Mouse (Mus musculus): ENCODE data around the gene Ap2a2. TPM values are rescaled to one million over a fixed set of nuclear protein-coding genes. Genes with fewer than 3 reads are reported as not detected.
A peak's percentile ranks its signal among the peaks of the same experiment; 100 is the strongest.

The Ap2a2 gene
- polyA plus RNA-seq, 1 experiment: 92.7 TPM

DNA sequence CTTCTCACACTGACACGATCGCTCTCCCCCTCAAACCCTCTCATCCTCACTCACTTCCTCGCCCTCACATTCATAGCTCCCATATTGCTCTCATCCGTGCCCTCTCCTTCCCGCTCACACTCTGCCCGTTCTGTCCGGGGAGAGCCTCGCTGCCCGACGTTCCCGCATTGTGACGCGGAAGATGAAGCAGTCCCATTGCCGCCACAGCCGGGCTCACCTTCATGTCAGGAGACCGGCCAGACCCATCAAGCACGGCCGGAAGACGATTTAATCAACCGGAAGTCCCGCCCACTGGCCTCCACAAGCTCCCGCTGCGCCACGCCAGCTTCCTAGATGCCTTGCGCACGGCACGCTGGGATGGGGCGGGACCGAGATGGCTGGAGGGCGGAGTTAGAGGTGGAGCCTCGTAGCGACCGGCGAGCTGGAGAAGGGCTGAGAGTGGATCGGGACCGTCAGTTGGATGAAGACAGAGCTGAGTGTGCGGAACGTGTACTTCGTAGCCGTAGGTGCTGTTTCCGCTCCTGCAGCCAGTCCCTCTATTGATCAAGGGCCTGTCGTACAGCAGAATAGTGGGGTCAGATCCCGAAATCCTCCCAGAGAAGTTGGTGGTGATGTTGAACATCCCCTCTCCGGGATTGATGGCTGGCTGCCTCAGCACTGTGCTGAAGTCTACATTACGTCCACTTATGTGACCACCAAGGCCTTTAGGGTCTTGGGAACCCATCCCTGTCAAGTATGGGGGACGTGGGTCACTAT lies 22.2 kb upstream of the Ap2a2 start, which contains the start of gene Chid1:
Chid1 (minus strand) TSS at position 302 of the 756 bp plus-strand sequence.
- no peaks in the 10 kb centered on the region for H3K36me3 ChIP-seq (ENCODE audit: control insufficient read depth, insufficient read depth)
- H3K27me3 ChIP-seq (ENCODE audit: control insufficient read depth, insufficient read depth, insufficient read length): no peaks in the 10 kb centered on the region
- peaks cover 10% of the 10 kb centered on the region for H3K79me3 ChIP-seq (ENCODE audit: low read depth)
- peak within 1 kb of the TSS; percentile 72 for H3ac ChIP-seq (ENCODE audit: control insufficient read depth, insufficient read length, low read depth)
- peak within 1 kb of the TSS; percentile 44 for H3K4me3 ChIP-seq (ENCODE audit: insufficient read depth, poor library complexity, severe bottlenecking)
- peaks cover 18% of the 10 kb centered on the region for H3K79me2 ChIP-seq (ENCODE audit: control insufficient read depth, insufficient read depth)
- TF ChIP-seq USF1 (IDR thresholded peaks at IDR 0.05; ENCODE audit: low read depth) (no peak), MYOD1 (IDR thresholded peaks at IDR 0.05; ENCODE audit: control insufficient read depth, insufficient read length, low read depth) (no peak), MAX (IDR thresholded peaks at IDR 0.05) (peak; percentile 44), FOSL1 (IDR thresholded peaks at IDR 0.05; ENCODE audit: insufficient read depth, low read length, poor library complexity, severe bottlenecking) (no peak)

DNA sequence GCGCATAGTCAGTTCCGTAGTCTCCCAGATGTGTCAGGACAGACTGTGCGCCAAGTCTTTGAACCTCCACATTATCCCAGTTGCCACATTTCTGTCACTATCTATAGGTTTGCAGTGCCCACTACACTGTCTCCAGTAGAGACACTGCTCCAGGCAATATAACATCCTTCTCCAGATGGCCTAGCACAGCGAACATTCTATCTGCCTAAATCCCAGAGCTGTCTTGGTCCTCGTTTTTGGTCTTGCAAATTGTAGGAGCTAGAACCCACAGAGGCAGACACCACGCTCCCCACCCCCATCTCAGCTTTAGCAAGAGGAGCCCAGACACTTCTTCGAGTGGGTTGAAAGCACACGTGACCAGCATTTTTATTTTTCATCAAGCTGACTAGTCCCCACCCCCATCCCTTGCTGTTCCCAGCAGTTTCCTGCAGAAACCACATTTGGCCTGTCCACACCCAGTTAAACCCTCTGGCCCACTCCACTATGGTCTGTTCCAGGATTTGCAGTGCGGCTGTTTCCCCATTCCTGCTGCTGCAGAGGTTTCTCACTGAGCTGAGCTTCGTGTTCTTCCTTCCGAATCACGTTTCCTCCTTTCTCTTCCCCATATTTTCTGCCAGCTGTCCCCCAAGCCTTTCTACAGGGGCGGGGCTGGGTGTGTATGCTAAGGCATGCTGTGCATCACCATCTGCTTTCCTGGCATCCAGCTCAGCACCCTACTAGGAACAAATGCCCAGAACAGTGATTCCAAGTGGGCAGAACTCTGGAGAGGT lies 21.5 kb upstream of the Ap2a2 start:
- peak overlapping the region; percentile 41 for H3ac ChIP-seq (ENCODE audit: control insufficient read depth, insufficient read length, low read depth)
- H3K36me3 ChIP-seq (ENCODE audit: control insufficient read depth, insufficient read depth): no peaks in the 10 kb centered on the region
- H3K79me3 ChIP-seq (ENCODE audit: low read depth): peaks cover 10% of the 10 kb centered on the region
- H3K79me2 ChIP-seq (ENCODE audit: control insufficient read depth, insufficient read depth): peaks cover 18% of the 10 kb centered on the region
- no peak for TF ChIP-seq CTCF (IDR thresholded peaks at IDR 0.05; ENCODE audit: control insufficient read depth, insufficient read depth, insufficient read length)
- TF ChIP-seq MAX (IDR thresholded peaks at IDR 0.05): peak; percentile 22
- peak; percentile 96 for TF ChIP-seq USF1 (IDR thresholded peaks at IDR 0.05; ENCODE audit: low read depth)
- peak; percentile 16 for TF ChIP-seq MYOD1 (IDR thresholded peaks at IDR 0.05; ENCODE audit: control insufficient read depth, insufficient read length, low read depth)
- TF ChIP-seq FOSL1 (IDR thresholded peaks at IDR 0.05; ENCODE audit: insufficient read depth, low read length, poor library complexity, severe bottlenecking): no peak
- no peak for TF ChIP-seq MYOG (IDR thresholded peaks at IDR 0.05; ENCODE audit: control insufficient read depth, extremely low read depth, insufficient read length)
- TF ChIP-seq CEBPB (IDR thresholded peaks at IDR 0.05; ENCODE audit: low read depth): no peak
- no peaks in the 10 kb centered on the region for H3K27me3 ChIP-seq (ENCODE audit: control insufficient read depth, insufficient read depth, insufficient read length)
- peak overlapping the region; percentile 44 for H3K4me3 ChIP-seq (ENCODE audit: insufficient read depth, poor library complexity, severe bottlenecking)

DNA sequence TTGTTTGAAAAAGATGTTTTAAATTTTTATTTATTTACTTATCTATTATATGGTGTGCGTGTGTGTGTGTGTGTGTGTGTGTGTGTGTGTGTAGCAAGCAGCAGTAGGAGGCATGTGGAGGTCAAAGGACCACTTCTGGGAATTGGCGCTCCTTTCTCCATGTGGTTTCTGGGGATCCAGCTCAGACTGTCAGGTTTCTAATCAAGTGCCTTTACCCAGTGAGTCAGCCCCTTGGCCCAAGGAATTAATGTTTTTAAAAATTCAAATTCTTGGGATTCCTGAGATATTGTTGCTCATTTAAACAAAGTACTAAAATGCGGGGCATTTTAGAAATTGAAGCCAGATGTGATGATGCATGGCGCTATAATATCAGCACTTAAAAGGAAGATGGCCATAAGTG lies 20.3 kb upstream of the Ap2a2 start:
- Histone ChIP-seq H3K27me3 (ENCODE audit: control insufficient read depth, insufficient read depth, insufficient read length) (no peaks in the 10 kb centered on the region), H3K4me3 (ENCODE audit: insufficient read depth, poor library complexity, severe bottlenecking) (no peak overlapping the region), H3K79me2 (ENCODE audit: control insufficient read depth, insufficient read depth) (peaks cover 18% of the 10 kb centered on the region), H3ac (ENCODE audit: control insufficient read depth, insufficient read length, low read depth) (no peak overlapping the region), H3K79me3 (ENCODE audit: low read depth) (peaks cover 10% of the 10 kb centered on the region), H3K36me3 (ENCODE audit: control insufficient read depth, insufficient read depth) (no peaks in the 10 kb centered on the region)
- TF ChIP-seq USF1 (IDR thresholded peaks at IDR 0.05; ENCODE audit: low read depth) (peak; percentile 11), FOSL1 (IDR thresholded peaks at IDR 0.05; ENCODE audit: insufficient read depth, low read length, poor library complexity, severe bottlenecking) (peak; percentile 26), CTCF (IDR thresholded peaks at IDR 0.05; ENCODE audit: control insufficient read depth, insufficient read depth, insufficient read length) (no peak), MAX (IDR thresholded peaks at IDR 0.05) (peak; percentile 31)

DNA sequence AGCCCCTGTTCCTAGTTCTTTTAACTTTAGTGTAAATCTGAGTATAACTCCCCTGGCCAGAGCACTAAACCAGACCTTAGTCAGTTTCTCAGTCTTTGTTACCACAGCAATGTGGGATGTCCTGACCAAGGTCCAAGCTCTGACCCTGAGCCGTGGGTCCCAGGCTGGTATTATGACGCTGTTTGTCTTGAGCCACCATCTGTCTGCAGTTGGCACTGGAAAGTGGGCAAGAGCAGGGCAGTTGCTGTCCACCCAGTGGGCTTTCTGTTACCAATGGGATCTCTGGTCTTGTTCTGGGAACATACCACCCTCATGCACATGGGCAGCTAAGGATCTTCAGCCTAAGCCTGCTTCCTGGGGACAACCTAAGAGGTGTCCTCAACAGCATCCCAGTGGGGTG lies 19.4 kb upstream of the Ap2a2 start:
- Histone ChIP-seq H3K79me3 (ENCODE audit: low read depth) (peaks cover 10% of the 10 kb centered on the region), H3K27me3 (ENCODE audit: control insufficient read depth, insufficient read depth, insufficient read length) (no peaks in the 10 kb centered on the region), H3K79me2 (ENCODE audit: control insufficient read depth, insufficient read depth) (peaks cover 18% of the 10 kb centered on the region), H3K36me3 (ENCODE audit: control insufficient read depth, insufficient read depth) (no peaks in the 10 kb centered on the region), H3ac (ENCODE audit: control insufficient read depth, insufficient read length, low read depth) (no peak overlapping the region), H3K4me3 (ENCODE audit: insufficient read depth, poor library complexity, severe bottlenecking) (no peak overlapping the region)
- TF ChIP-seq MAX (IDR thresholded peaks at IDR 0.05) (no peak), FOSL1 (IDR thresholded peaks at IDR 0.05; ENCODE audit: insufficient read depth, low read length, poor library complexity, severe bottlenecking) (no peak), CEBPB (IDR thresholded peaks at IDR 0.05; ENCODE audit: low read depth) (no peak), USF1 (IDR thresholded peaks at IDR 0.05; ENCODE audit: low read depth) (no peak), CTCF (IDR thresholded peaks at IDR 0.05; ENCODE audit: control insufficient read depth, insufficient read depth, insufficient read length) (no peak), MYOG (IDR thresholded peaks at IDR 0.05; ENCODE audit: control insufficient read depth, extremely low read depth, insufficient read length) (no peak), MYOD1 (IDR thresholded peaks at IDR 0.05; ENCODE audit: control insufficient read depth, insufficient read length, low read depth) (no peak)

DNA sequence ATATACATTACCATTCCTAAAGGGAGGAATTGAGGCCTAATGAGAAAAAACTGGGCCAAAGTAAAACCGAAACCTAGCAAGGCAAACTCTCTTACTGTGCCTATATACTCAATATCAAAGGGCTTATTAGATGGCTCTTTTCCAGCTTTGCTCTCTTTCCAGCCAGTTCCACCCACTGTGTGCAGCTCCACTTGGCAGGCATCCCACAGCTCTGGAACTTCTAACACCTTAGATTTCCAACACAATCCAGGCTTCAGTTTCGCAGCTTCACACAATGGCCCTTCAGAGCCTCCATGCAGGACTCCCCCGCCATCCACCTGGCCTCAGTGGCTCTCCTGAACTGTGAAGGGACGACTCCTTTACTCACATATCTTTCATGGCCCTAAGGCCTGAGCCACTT lies 17.3 kb upstream of the Ap2a2 start:
- Histone ChIP-seq H3K79me3 (ENCODE audit: low read depth) (no peaks in the 10 kb centered on the region), H3K79me2 (ENCODE audit: control insufficient read depth, insufficient read depth) (no peaks in the 10 kb centered on the region), H3K36me3 (ENCODE audit: control insufficient read depth, insufficient read depth) (no peaks in the 10 kb centered on the region), H3K27me3 (ENCODE audit: control insufficient read depth, insufficient read depth, insufficient read length) (no peaks in the 10 kb centered on the region), H3K4me3 (ENCODE audit: insufficient read depth, poor library complexity, severe bottlenecking) (no peak overlapping the region), H3ac (ENCODE audit: control insufficient read depth, insufficient read length, low read depth) (no peak overlapping the region)
- TF ChIP-seq FOSL1 (IDR thresholded peaks at IDR 0.05; ENCODE audit: insufficient read depth, low read length, poor library complexity, severe bottlenecking) (no peak), USF1 (IDR thresholded peaks at IDR 0.05; ENCODE audit: low read depth) (no peak), MYOD1 (IDR thresholded peaks at IDR 0.05; ENCODE audit: control insufficient read depth, insufficient read length, low read depth) (no peak), CEBPB (IDR thresholded peaks at IDR 0.05; ENCODE audit: low read depth) (no peak), MAX (IDR thresholded peaks at IDR 0.05) (no peak), CTCF (IDR thresholded peaks at IDR 0.05; ENCODE audit: control insufficient read depth, insufficient read depth, insufficient read length) (no peak), MYOG (IDR thresholded peaks at IDR 0.05; ENCODE audit: control insufficient read depth, extremely low read depth, insufficient read length) (no peak)

Measured in C2C12 (cell line).